Mouse (Mus musculus): ENCODE results near the gene Rbm25. TPM values are rescaled to one million over a fixed set of nuclear protein-coding genes. Genes with fewer than 3 reads are reported as not detected.

Gene Rbm25
- total and polyA plus RNA-seq, 3 experiments: 27.4 to 49.6 (median 37.3) TPM

- Histone ChIP-seq H3K36me3 (ENCODE audit: control insufficient read depth, insufficient read depth, low read length) (peaks cover 5% of the 10 kb centered on the region), H3K79me2 (replicated peaks; ENCODE audit: control insufficient read depth, insufficient read depth, low read length) (0 out of 2 replicates have a peak, but pooled peaks cover 1% of the 10 kb centered on the region), H3K27ac (no peak overlapping the region), H3K4me1 (ENCODE audit: control insufficient read depth, insufficient read depth, low read length) (peaks cover 5% of the 10 kb centered on the region), H3K9ac (ENCODE audit: low read depth, low read length) (no peak overlapping the region), H3K27me3 (ENCODE audit: control insufficient read depth, insufficient read depth, low read length) (no peaks in the 10 kb centered on the region), H3K4me3 (no peak overlapping the region)
- intact Hi-C loops (cut with DNase I): loop anchor here (5.0 kb wide), 1 partner anchor 53 kb away; the partner anchor contains the start of gene Rbm25
- 88% methylated on average over 1 of the region's 1 CpGs for WGBS
- DNase-seq: no peak
- TF ChIP-seq CTCF (IDR thresholded peaks at IDR 0.05) (no peak), EP300 (IDR thresholded peaks at IDR 0.05; ENCODE audit: insufficient read depth, low read depth, low read length) (no peak), POLR2A (IDR thresholded peaks at IDR 0.05; ENCODE audit: insufficient read depth, low read depth, low read length) (no peak)
Observed at GRCm38 (mm10) chr12:83685466-83685865, 54.4 kb downstream of the Rbm25 start.

GRCm38 (mm10) chr12:83686575-83687350, 55.7 kb downstream of the Rbm25 start:
- Histone ChIP-seq H3K27ac (no peak overlapping the region), H3K79me2 (replicated peaks; ENCODE audit: control insufficient read depth, insufficient read depth, low read length) (peaks cover 4% of the 10 kb centered on the region), H3K36me3 (ENCODE audit: control insufficient read depth, insufficient read depth, low read length) (peaks cover 5% of the 10 kb centered on the region), H3K27me3 (ENCODE audit: control insufficient read depth, insufficient read depth, low read length) (no peaks in the 10 kb centered on the region), H3K4me1 (ENCODE audit: control insufficient read depth, insufficient read depth, low read length) (peaks cover 5% of the 10 kb centered on the region), H3K4me3 (no peak overlapping the region), H3K9ac (ENCODE audit: low read depth, low read length) (no peak overlapping the region)
- intact Hi-C loops (cut with DNase I): loop anchor here (5.0 kb wide), 1 partner anchor 54 kb away; the partner anchor contains the start of gene Rbm25
- 87% methylated on average over 9 of the region's 9 CpGs for WGBS
- DNase-seq: no peak
- TF ChIP-seq POLR2A (IDR thresholded peaks at IDR 0.05; ENCODE audit: insufficient read depth, low read depth, low read length) (no peak), CTCF (IDR thresholded peaks at IDR 0.05) (0 out of 2 replicates have a peak, but pooled peaks have one; percentile 10), EP300 (IDR thresholded peaks at IDR 0.05; ENCODE audit: insufficient read depth, low read depth, low read length) (no peak)

GRCm38 (mm10) chr12:83687934-83688315, 56.9 kb downstream of the Rbm25 start, which contains the start of gene Psen1:
Gene Psen1 (plus strand): TSS chr12:83688152.
- Histone ChIP-seq H3K4me1 (ENCODE audit: control insufficient read depth, insufficient read depth, low read length) (peaks cover 5% of the 10 kb centered on the region), H3K27ac (peak within 1 kb of the TSS; percentile 94), H3K27me3 (ENCODE audit: control insufficient read depth, insufficient read depth, low read length) (no peaks in the 10 kb centered on the region), H3K4me3 (peak within 1 kb of the TSS; percentile 88), H3K9ac (ENCODE audit: low read depth, low read length) (peak within 1 kb of the TSS; percentile 91), H3K36me3 (ENCODE audit: control insufficient read depth, insufficient read depth, low read length) (peaks cover 5% of the 10 kb centered on the region), H3K79me2 (replicated peaks; ENCODE audit: control insufficient read depth, insufficient read depth, low read length) (peaks cover 7% of the 10 kb centered on the region)
- peak; percentile 94 to 95 for DNase-seq
- intact Hi-C loops (cut with DNase I): loop anchor here (5.0 kb wide), 1 partner anchor 56 kb away; the partner anchor contains the start of gene Rbm25
- TF ChIP-seq EP300 (IDR thresholded peaks at IDR 0.05; ENCODE audit: insufficient read depth, low read depth, low read length): peak; percentile 60; the same call in 1 of the 2 replicates
- peak; percentile 83 for TF ChIP-seq POLR2A (IDR thresholded peaks at IDR 0.05; ENCODE audit: insufficient read depth, low read depth, low read length)
- no peak for TF ChIP-seq CTCF (IDR thresholded peaks at IDR 0.05)
- WGBS: under 1% methylated on average over 38 of the region's 38 CpGs

GRCm38 (mm10) chr12:83688316-83689086, 57.5 kb downstream of the Rbm25 start:
- no peak for TF ChIP-seq EP300 (IDR thresholded peaks at IDR 0.05; ENCODE audit: insufficient read depth, low read depth, low read length)
- TF ChIP-seq CTCF (IDR thresholded peaks at IDR 0.05): no peak
- TF ChIP-seq POLR2A (IDR thresholded peaks at IDR 0.05; ENCODE audit: insufficient read depth, low read depth, low read length): no peak
- no peaks in the 10 kb centered on the region for H3K27me3 ChIP-seq (ENCODE audit: control insufficient read depth, insufficient read depth, low read length)
- peaks cover 8% of the 10 kb centered on the region for H3K79me2 ChIP-seq (replicated peaks; ENCODE audit: control insufficient read depth, insufficient read depth, low read length)
- peak overlapping the region; percentile 88 for H3K4me3 ChIP-seq
- DNase-seq: no peak
- peak overlapping the region; percentile 94 for H3K27ac ChIP-seq
- peaks cover 5% of the 10 kb centered on the region for H3K36me3 ChIP-seq (ENCODE audit: control insufficient read depth, insufficient read depth, low read length)
- 1% methylated on average over 49 of the region's 49 CpGs for WGBS
- intact Hi-C loops (cut with DNase I): loop anchor here (5.0 kb wide), 1 partner anchor 56 kb away; the partner anchor contains the start of gene Rbm25
- H3K9ac ChIP-seq (ENCODE audit: low read depth, low read length): peak overlapping the region; percentile 91
- H3K4me1 ChIP-seq (ENCODE audit: control insufficient read depth, insufficient read depth, low read length): peaks cover 5% of the 10 kb centered on the region

GRCm38 (mm10) chr12:83689087-83689432, 58.0 kb downstream of the Rbm25 start:
- peak in 1 of 2 experiments; percentile 9 for DNase-seq
- H3K27ac ChIP-seq: peak overlapping the region; percentile 94
- H3K4me1 ChIP-seq (ENCODE audit: control insufficient read depth, insufficient read depth, low read length): peaks cover 5% of the 10 kb centered on the region
- intact Hi-C loops (cut with DNase I): loop anchor here (5.0 kb wide), 1 partner anchor 57 kb away; the partner anchor contains the start of gene Rbm25
- H3K27me3 ChIP-seq (ENCODE audit: control insufficient read depth, insufficient read depth, low read length): no peaks in the 10 kb centered on the region
- H3K36me3 ChIP-seq (ENCODE audit: control insufficient read depth, insufficient read depth, low read length): peaks cover 5% of the 10 kb centered on the region
- TF ChIP-seq POLR2A (IDR thresholded peaks at IDR 0.05; ENCODE audit: insufficient read depth, low read depth, low read length) (no peak), CTCF (IDR thresholded peaks at IDR 0.05) (no peak), EP300 (IDR thresholded peaks at IDR 0.05; ENCODE audit: insufficient read depth, low read depth, low read length) (no peak)
- peak overlapping the region; percentile 91; the same call in 1 of the 2 replicates for H3K9ac ChIP-seq (ENCODE audit: low read depth, low read length)
- peaks cover 8% of the 10 kb centered on the region for H3K79me2 ChIP-seq (replicated peaks; ENCODE audit: control insufficient read depth, insufficient read depth, low read length)
- WGBS: 12% methylated on average over 6 of the region's 6 CpGs
- peak overlapping the region; percentile 88 for H3K4me3 ChIP-seq

Data from heart, adult 2 months (tissue).